Mouse (Mus musculus) frontal cortex, postnatal 25 days (tissue): ENCODE data around the gene Rmnd5a.

ENCODE experiments used
- DNase-seq, 2 experiments: peaks; one replicate each; pipeline ENCODE4 v3.0.0; 2022; ENCODE audit warnings: low spot score in 2 of 2

The Rmnd5a gene

GRCm38 (mm10) chr6:71442130-71442529, 1.7 kb upstream of the Rmnd5a start:
- no peak for DNase-seq

- no peak for DNase-seq
These were observed 779 bp upstream of the Rmnd5a start for GRCm38 (mm10) chr6:71441251-71441580.

GRCm38 (mm10) chr6:71440217-71440491, 283 bp downstream of the Rmnd5a start:
- DNase-seq: no peak

- peak; percentile 38 to 41 for DNase-seq
These were observed 776 bp downstream of the Rmnd5a start for GRCm38 (mm10) chr6:71439506-71440216.

- DNase-seq: no peak
These were observed 2.4 kb downstream of the Rmnd5a start for GRCm38 (mm10) chr6:71438070-71438469.

- DNase-seq: no peak
These were observed 12.3 kb downstream of the Rmnd5a start for GRCm38 (mm10) chr6:71427996-71428725.

GRCm38 (mm10) chr6:71425681-71426080, 14.8 kb downstream of the Rmnd5a start:
- no peak for DNase-seq

GRCm38 (mm10) chr6:71423116-71423515, 17.3 kb downstream of the Rmnd5a start:
- DNase-seq: no peak

GRCm38 (mm10) chr6:71422162-71422561, 18.3 kb downstream of the Rmnd5a start:
- DNase-seq: no peak

- DNase-seq: no peak
These were observed 19.6 kb downstream of the Rmnd5a start for GRCm38 (mm10) chr6:71420848-71421247.

GRCm38 (mm10) chr6:71418874-71419273, 21.6 kb downstream of the Rmnd5a start:
- DNase-seq: no peak

- no peak for DNase-seq
These were observed 25.0 kb downstream of the Rmnd5a start for GRCm38 (mm10) chr6:71415446-71415845.

GRCm38 (mm10) chr6:71414624-71415023, 25.8 kb downstream of the Rmnd5a start:
- DNase-seq: no peak

- no peak for DNase-seq
These were observed 41.4 kb downstream of the Rmnd5a start for GRCm38 (mm10) chr6:71398829-71399609.

- no peak for DNase-seq
These were observed 43.7 kb downstream of the Rmnd5a start for GRCm38 (mm10) chr6:71396761-71397160.

- DNase-seq: no peak
These were observed 44.4 kb downstream of the Rmnd5a start for GRCm38 (mm10) chr6:71396016-71396415.

GRCm38 (mm10) chr6:71390496-71390895, 49.9 kb downstream of the Rmnd5a start:
- DNase-seq: no peak

GRCm38 (mm10) chr6:71381654-71382053, 58.8 kb downstream of the Rmnd5a start:
- DNase-seq: no peak

- DNase-seq: no peak
These were observed 63.7 kb downstream of the Rmnd5a start for GRCm38 (mm10) chr6:71376711-71377110.

- DNase-seq: no peak
These were observed 65.5 kb downstream of the Rmnd5a start for GRCm38 (mm10) chr6:71374921-71375320.

GRCm38 (mm10) chr6:71374311-71374829, 66.1 kb downstream of the Rmnd5a start:
- DNase-seq: no peak

GRCm38 (mm10) chr6:71373249-71373775, 67.1 kb downstream of the Rmnd5a start, which contains the start of gene Cd8a:
Gene Cd8a (plus strand): TSS chr6:71373427.
- DNase-seq: no peak
